Mouse (Mus musculus) right cerebral cortex, postnatal 25 days (tissue): ENCODE results near the gene Alyref2.

Experiments
- DNase-seq: peaks from one replicate; pipeline ENCODE4 v3.0.0; 2022

The Alyref2 gene

GRCm38 (mm10) chr1:171501636-171502080 is 1.6 kb upstream of the Alyref2 start:
- DNase-seq, result no peak

- DNase-seq, result no peak
Measured at GRCm38 (mm10) chr1:171502388-171503249, 659 bp upstream of the Alyref2 start.

DNA sequence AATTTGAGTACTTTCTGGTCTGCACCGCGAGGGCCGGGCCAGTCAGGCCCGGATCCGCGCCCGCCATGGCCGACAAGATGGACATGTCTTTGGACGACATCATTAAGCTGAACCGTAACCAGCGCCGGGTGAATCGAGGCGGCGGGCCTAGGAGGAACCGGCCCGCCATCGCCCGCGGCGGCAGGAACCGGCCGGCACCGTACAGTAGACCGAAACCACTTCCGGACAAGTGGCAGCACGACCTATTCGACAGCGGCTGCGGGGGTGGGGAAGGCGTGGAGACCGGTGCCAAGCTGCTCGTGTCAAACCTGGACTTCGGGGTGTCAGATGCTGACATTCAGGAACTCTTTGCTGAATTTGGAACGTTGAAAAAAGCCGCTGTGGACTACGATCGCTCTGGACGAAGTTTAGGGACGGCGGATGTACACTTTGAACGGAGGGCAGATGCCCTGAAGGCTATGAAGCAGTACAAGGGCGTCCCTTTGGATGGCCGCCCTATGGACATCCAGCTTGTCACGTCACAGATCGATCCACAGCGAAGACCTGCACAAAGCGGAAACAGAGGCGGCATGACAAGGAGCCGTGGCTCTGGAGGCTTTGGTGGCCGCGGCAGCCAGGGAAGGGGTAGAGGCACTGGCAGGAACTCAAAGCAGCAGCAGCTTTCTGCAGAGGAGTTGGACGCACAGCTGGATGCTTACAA is 464 bp downstream of the Alyref2 start:
- peak; percentile 51 for DNase-seq

DNA sequence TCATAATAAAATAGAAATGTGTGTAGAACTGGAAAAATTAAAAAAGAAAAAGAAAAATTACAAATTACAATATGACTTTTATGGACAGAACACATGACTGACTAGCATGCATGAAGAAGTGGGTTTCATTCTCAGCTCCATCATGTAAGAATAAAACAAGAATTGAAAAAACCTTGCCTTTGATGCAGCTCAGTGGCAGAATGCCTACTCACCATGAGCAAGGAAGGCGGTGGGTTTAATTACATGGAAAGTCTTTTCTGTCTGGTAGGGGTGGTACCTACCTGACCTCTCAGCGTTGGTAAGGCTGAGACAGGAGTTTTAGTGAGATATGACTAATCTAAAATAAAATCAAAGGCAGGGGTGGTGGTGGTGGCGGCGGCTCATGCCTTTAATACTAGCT is 1.3 kb downstream of the Alyref2 start:
- no peak for DNase-seq

DNA sequence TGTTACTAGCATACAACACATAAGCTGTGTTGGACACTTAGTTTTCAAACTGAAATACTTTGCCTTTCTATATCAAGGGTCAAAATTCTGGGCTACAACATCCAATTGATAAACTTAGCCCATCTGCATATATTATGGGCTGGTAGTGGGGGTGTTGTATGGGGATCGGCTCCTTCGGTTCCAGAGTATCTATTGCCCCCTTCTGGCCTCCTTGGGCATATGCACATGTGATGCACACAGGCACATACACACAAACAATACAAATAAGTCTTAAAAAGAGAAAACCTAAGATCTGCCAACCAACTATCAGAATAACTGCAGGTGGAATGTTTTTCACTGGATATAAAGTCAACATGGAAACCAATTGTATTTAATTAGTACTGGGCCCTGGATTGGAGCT is 10.0 kb downstream of the Alyref2 start:
- DNase-seq, result no peak

GRCm38 (mm10) chr1:171513760-171514159 is 10.5 kb downstream of the Alyref2 start:
- DNase-seq, result no peak

DNA sequence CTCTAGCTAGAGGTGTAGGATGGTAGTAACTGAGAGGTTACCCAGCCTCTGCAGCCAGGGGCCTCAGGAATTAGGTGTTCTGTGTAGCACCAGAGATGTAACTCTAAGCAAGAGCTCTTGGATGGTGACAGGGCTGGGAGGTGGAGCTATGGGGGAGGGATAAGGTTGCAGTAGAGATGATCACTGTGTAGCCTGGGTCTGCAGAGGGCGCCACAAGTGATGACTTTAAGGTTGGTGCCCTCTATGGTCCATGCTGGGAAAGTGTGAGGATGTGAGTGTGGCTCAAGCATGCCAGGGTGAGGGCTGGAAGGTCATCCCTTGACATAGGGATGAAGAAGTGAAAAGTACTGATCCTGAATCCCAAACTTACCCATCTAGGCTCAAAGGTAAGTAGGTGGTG is 11.8 kb downstream of the Alyref2 start:
- DNase-seq, result no peak

- no peak for DNase-seq
Measured at GRCm38 (mm10) chr1:171515557-171515956, 12.3 kb downstream of the Alyref2 start.

- no peak for DNase-seq
Measured at GRCm38 (mm10) chr1:171531367-171531766, 28.1 kb downstream of the Alyref2 start.

- no peak for DNase-seq
Measured at GRCm38 (mm10) chr1:171532830-171533229, 29.6 kb downstream of the Alyref2 start.

DNA sequence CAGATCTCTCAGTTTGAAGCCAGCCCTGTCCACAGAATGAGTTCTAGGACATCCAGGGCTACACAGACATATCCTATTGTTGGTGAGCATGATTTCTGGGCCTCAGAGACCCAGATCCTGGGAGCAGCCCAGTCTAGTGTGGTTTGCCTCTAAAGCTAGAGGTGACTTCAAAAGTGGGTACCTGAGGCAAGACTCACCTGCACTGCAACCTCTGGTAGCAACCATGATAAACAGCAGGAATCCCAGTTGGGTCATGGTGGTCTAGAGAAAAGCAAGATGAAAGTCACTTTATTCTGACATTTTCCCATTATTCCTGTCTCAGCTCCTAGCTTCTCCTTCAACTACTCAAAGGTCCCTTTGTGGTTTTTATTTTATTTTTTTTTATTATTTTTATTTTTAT is 31.3 kb downstream of the Alyref2 start:
- no peak for DNase-seq

- no peak for DNase-seq
Measured at GRCm38 (mm10) chr1:171535194-171535593, 31.9 kb downstream of the Alyref2 start, which contains the start of gene Itln1. Gene Itln1 (minus strand): TSS chr1:171535294.

- DNase-seq, result no peak
Measured at GRCm38 (mm10) chr1:171540694-171541093, 37.4 kb downstream of the Alyref2 start.

DNA sequence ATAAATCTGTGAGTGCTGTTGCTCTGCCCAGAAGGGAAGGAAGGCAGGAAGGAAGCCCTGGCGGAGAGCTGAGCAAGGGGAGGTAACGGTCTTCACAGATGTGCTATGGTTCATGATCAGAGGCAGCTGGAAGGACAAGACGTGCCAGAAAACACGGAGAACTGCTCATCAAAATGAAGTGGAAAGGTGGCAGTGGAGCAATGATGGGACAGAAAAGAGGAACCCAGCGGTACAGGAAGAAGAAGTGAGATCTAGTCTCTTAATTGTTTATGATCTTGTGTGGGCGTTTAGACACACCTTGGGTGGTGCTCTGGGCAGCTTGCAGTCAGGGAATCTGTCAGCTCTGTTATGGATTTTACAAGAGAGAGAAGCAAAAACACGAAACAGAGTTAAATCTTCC is 48.0 kb downstream of the Alyref2 start:
- no peak for DNase-seq

GRCm38 (mm10) chr1:171552230-171552629 is 49.0 kb downstream of the Alyref2 start:
- DNase-seq, result no peak

DNA sequence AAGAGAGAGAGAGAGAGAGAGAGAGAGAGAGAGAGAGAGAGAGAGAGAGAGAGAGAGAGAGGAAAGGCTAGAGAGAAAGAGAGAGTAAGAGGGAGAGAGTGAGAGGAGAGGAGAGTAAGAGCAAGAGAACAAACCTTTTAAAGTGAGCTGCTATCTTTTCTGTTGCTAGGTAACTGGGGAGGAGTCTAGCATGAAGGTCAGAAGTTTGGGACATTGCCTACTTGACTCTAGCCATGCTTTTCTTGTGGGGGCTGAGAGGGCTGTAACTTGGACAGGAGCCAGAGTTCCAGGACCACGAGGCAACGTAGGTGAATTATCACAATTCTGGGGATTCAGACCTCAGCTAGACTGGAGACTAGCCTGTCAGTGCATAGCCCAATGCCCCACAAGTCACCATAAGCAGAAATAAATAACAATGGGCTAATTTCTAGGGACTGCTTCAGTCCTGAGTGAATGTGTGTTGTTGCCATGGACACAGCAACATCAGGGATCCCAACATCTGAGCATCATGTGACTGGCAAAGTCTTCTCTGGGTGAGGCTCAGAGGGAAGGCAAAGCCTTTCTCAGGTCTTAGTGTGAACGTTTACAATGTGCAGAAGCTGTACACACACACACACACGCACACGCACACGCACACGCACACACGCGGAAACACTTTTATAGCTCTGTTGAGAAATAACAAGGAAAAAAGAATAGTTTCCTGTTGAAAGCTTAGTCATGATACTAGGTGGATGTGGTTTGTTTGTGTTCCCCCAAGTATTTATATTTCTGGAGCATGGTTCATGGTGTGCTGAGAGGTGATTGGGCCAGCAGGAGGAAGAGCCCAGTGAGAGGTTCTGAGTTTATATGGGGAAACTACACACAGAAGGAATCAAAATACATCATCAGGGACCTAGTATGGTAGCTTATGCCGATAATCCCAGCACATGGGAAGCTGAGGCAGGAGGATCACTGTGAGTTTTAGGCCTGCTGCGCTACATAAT is 50.4 kb downstream of the Alyref2 start:
- no peak for DNase-seq
